ENCODE assay signal across 13 mouse cellular contexts in genomic region chr1:90909161-90909560, GRCm38 (mm10). TPM values are rescaled to one million over a fixed set of nuclear protein-coding genes. Genes with fewer than 3 reads are reported as not detected.
A peak's percentile ranks its signal among the peaks of the same experiment; 100 is the strongest.
DNase-seq lines count a peak whose midpoint lies in the region; ATAC-seq lines count a peak whose summit lies in the region.
"Had no signal": no experiment of that assay in that cellular context is flagged by ENCODE, and none has a peak within 500 bp of the region (broad histone marks: within the 10 kb centered on the region; RNA-seq: fewer than 3 reads in every experiment).

No protein-coding gene starts in this region.

- H3K36me3 ChIP-seq in kidney, embryonic 14.5 days (ENCODE audit: control insufficient read depth, insufficient read depth, low read length): no peaks in the 10 kb centered on the region
- H3K36me3 ChIP-seq in embryonic facial prominence, embryonic 10.5 days (replicated peaks): no peaks in the 10 kb centered on the region
- no peaks in the 10 kb centered on the region for H3K36me3 ChIP-seq in heart, embryonic 13.5 days
- H3K36me3 ChIP-seq: G1E; midbrain, embryonic 13.5 days had no signal

- H3K4me3 ChIP-seq in kidney, embryonic 14.5 days (ENCODE audit: low read length): no peak overlapping the region
- H3K4me3 ChIP-seq in embryonic facial prominence, embryonic 10.5 days: no peak overlapping the region
- H3K4me3 ChIP-seq in heart, embryonic 13.5 days: no peak overlapping the region
- H3K4me3 ChIP-seq: midbrain, embryonic 13.5 days had no signal

- no peak overlapping the region for H3K9ac ChIP-seq in kidney, embryonic 14.5 days (ENCODE audit: low read depth, low read length)
- no peak overlapping the region for H3K9ac ChIP-seq in heart, embryonic 13.5 days
- H3K9ac ChIP-seq: midbrain, embryonic 13.5 days had no signal

- H3K27ac ChIP-seq in kidney, embryonic 14.5 days (ENCODE audit: low read depth, low read length): 0 out of 2 replicates have a peak overlapping the region, but pooled peaks have one; percentile 37
- H3K27ac ChIP-seq in embryonic facial prominence, embryonic 10.5 days (replicated peaks): peak overlapping the region; percentile 14; the same call in 1 of the 2 replicates
- H3K27ac ChIP-seq in heart, embryonic 13.5 days (replicated peaks): 0 out of 2 replicates have a peak overlapping the region, but pooled peaks have one; percentile 45
- H3K27ac ChIP-seq: midbrain, embryonic 13.5 days had no signal

- 0 out of 2 replicates have a peak, but pooled peaks cover 5% of the 10 kb centered on the region for H3K4me1 ChIP-seq in kidney, embryonic 14.5 days (ENCODE audit: control insufficient read depth, insufficient read depth, low read length)
- peaks cover 8% of the 10 kb centered on the region for H3K4me1 ChIP-seq in embryonic facial prominence, embryonic 10.5 days
- H3K4me1 ChIP-seq in heart, embryonic 13.5 days: peaks cover 23% of the 10 kb centered on the region
- H3K4me1 ChIP-seq: midbrain, embryonic 13.5 days had no signal

- H3K9me3 ChIP-seq in kidney, embryonic 14.5 days (ENCODE audit: control insufficient read depth, low read length): no peaks in the 10 kb centered on the region
- no peaks in the 10 kb centered on the region for H3K9me3 ChIP-seq in embryonic facial prominence, embryonic 10.5 days
- H3K9me3 ChIP-seq in heart, embryonic 13.5 days: no peaks in the 10 kb centered on the region
- H3K9me3 ChIP-seq: midbrain, embryonic 13.5 days had no signal

- DNase-seq in kidney, adult 11 months: no peak
- DNase-seq in embryonic facial prominence, embryonic 10.5 days (ENCODE audit: low spot score): no peak
- DNase-seq in kidney, postnatal 36 days: peak; percentile 28 to 50
- DNase-seq in right cerebral cortex, postnatal 14 days: no peak
- DNase-seq: right cerebral cortex, postnatal 25 days had no signal

- no peak overlapping the region for H3K4me2 ChIP-seq in kidney, embryonic 14.5 days (replicated peaks; ENCODE audit: low read depth, low read length)
- peak overlapping the region; percentile 54 for H3K4me2 ChIP-seq in heart, embryonic 13.5 days
- H3K4me2 ChIP-seq: midbrain, embryonic 13.5 days had no signal

- no peaks in the 10 kb centered on the region; the same call in 1 of the 2 replicates for H3K27me3 ChIP-seq in kidney, embryonic 14.5 days (ENCODE audit: control insufficient read depth, insufficient read depth, low read length)
- peaks cover 21% of the 10 kb centered on the region for H3K27me3 ChIP-seq in embryonic facial prominence, embryonic 10.5 days (replicated peaks; ENCODE audit: low read depth, poor library complexity, severe bottlenecking)
- H3K27me3 ChIP-seq in heart, embryonic 13.5 days (replicated peaks): peaks cover 49% of the 10 kb centered on the region

- ATAC-seq in kidney, embryonic 14.5 days (ENCODE audit: low FRiP score, low TSS enrichment): no peak
- no peak for ATAC-seq in heart, embryonic 13.5 days (ENCODE audit: extremely low read depth, insufficient number of reproducible peaks, low FRiP score, low TSS enrichment)
- no peak for ATAC-seq in activated CD4-positive, CD25-positive, alpha-beta regulatory T cell, adult 4 months
- no peak for ATAC-seq in megakaryocyte progenitor cell, adult 5-6 weeks (replicated peaks; ENCODE audit: poor library complexity)
- ATAC-seq: midbrain, embryonic 13.5 days had no signal

RNA-seq across cellular contexts. Expression of gene Mlph, which starts 5.7 kb away (rescaled TPM):
- polyA plus RNA-seq in kidney, embryonic 14.5 days (2014; fragmentation: Nextera tagmentation; extraction: Ambion mirVana): 0.61 TPM in 1 of 2 replicates, not detected in the other
- 0.06 and 0.14 TPM in 2 replicates for polyA plus RNA-seq in embryonic facial prominence, embryonic 10.5 days (2016; fragmentation: Nextera tagmentation; extraction: Ambion mirVana)
- polyA plus RNA-seq in heart, embryonic 13.5 days (2015; fragmentation: Nextera tagmentation; extraction: Ambion mirVana): 0.04 and 0.40 TPM in 2 replicates
- not detected for polyA plus RNA-seq in activated CD4-positive, CD25-positive, alpha-beta regulatory T cell, adult 4 months (2017; shearing (Covaris generic))
- total RNA-seq in megakaryocyte progenitor cell, adult 5-6 weeks (2015): 0.07 and 1.0 TPM in 2 replicates
- total RNA-seq in megakaryocyte progenitor cell, adult 5-6 weeks (2017): 0.27 and 0.42 TPM in 2 replicates
- total RNA-seq: G1E had no signal
- polyA plus RNA-seq: G1E had no signal

RNA-seq across cellular contexts. Expression of gene Prlh, which starts 43.7 kb away (rescaled TPM):
- not detected in 2 replicates for polyA plus RNA-seq in kidney, embryonic 14.5 days (2014; fragmentation: Nextera tagmentation; extraction: Ambion mirVana)
- not detected in 2 replicates for polyA plus RNA-seq in embryonic facial prominence, embryonic 10.5 days (2016; fragmentation: Nextera tagmentation; extraction: Ambion mirVana)
- polyA plus RNA-seq in heart, embryonic 13.5 days (2015; fragmentation: Nextera tagmentation; extraction: Ambion mirVana): not detected in 2 replicates
- not detected for polyA plus RNA-seq in activated CD4-positive, CD25-positive, alpha-beta regulatory T cell, adult 4 months (2017; shearing (Covaris generic))
- not detected in 2 replicates for total RNA-seq in megakaryocyte progenitor cell, adult 5-6 weeks (2015)
- total RNA-seq in megakaryocyte progenitor cell, adult 5-6 weeks (2017): not detected in 2 replicates
- total RNA-seq: G1E; gastrocnemius, postnatal 4 days; left cerebral cortex, postnatal 25 days had no signal
- polyA plus RNA-seq: G1E; midbrain, embryonic 13.5 days had no signal

Comparison
In these comparisons a context has a peak if more than half of its experiments do, and no peak if none do; other contexts are left out.
1. DNase-seq: peak in kidney, postnatal 36 days (2 of 2); none in kidney, adult 11 months (single experiment), embryonic facial prominence, embryonic 10.5 days (single experiment) and right cerebral cortex, postnatal 14 days (single experiment).
2. Peak in every context shown above with its lines, with median percentiles within 50 percentile points of each other: H3K27ac ChIP-seq.